Mouse (Mus musculus): ENCODE data around the gene Fbh1.

Gene Fbh1

DNA sequence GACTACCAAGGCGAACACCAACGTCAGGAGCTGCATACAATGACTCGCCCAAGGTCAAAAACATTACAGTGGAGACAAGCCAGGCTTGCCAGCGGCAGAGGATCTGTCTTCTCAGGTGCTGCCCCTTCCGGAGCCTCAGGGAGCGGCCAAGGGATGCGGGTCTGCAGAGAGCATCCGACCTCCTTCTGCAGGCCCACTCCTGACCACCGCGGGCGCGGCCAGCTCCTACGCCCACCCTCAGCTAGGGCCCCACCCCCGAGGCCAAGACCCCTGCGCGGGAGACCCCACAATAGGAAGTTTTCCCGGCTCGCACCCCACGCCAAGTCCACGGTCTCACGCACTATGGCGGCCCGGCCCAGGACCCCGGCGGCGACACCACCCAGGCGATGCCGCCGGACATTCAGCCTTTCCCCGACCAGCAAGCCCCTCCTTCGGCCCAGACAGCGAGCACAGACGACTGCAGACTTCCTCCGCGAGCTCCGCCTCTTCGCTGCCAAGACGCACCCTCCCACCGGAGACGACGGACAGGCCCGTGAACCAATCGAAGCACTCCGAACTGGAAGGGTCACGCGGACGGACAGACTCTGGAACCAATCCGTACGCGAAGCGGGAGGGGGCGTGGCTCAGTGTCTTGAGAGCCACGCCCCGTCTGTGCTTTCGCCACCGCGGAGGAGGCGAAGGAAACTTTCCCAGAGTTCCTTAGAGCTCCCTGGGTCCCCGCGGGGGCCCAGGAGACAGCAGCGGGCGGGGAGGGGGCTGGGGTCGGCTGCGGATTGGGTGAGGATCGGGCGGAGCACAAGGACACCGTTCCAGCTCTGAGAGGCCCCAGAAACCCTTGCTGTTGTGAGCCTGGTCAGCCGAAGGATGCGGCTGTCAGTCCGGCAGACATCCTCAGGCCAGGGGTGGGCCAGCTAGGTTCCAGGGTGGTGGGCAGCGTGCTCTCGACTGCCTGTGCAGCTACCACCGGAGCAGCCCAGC is at the start of gene Fbh1, which contains the start of gene Ankrd16:
Gene Fbh1 (minus strand): TSS at position 492 of the 978 bp plus-strand sequence.
Gene Ankrd16 (plus strand): TSS at position 786 of the 978 bp plus-strand sequence.
- under 1% methylated on average over 73 of the region's 73 CpGs for WGBS

DNA sequence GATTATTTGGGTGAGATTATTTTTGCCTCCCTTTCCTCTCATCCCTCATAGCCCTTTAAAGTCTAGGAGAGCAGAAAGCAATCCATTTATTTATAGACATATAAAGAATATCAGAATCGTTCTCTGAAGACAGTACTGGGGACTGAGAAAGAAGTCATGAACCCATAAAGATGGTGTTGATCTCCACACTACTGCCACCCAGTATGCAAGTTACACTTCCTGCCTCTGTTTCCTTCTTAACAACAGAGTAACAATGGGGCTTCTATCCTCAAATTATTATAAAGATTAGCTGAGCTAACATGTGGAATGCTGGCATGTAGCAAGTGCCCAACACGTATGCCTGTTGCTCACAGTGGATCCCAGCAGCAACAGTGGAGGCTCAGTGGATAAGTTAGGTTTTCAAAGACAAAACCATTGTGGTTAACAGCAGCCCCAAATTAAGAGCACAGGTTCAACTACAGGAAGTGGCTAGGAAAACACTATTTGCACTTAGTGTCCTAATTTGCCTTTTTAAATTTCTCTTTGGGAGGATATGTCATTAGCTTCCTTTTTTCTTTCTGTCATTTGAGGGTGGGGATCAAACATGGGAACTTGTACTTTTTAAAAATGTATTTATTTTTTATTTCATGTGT is 24.0 kb upstream of the Fbh1 start:
- 81% methylated on average over 2 of the region's 2 CpGs for WGBS

DNA sequence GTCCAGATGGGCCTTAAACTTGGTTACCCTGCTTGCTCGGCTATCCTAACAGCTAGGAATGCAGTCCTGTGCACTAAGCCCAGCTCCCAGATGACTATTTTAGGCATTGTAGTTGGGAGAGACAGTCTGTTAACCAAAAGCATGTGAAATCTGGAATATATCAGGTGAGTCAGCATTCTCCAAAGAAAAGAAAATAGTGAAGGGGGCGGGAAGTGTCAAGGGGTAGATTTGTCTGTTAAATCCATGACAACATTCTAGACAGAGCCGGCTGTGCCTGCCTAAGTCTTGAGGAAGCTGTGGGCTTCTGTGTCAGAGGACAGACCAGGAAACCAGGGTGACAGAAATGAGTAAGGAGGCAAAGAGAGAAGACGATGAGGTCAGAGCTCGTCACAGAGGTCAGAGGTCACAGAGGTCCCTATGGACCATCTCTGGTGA is 20.6 kb upstream of the Fbh1 start:
- WGBS = 52% methylated on average over 5 of the region's 5 CpGs

DNA sequence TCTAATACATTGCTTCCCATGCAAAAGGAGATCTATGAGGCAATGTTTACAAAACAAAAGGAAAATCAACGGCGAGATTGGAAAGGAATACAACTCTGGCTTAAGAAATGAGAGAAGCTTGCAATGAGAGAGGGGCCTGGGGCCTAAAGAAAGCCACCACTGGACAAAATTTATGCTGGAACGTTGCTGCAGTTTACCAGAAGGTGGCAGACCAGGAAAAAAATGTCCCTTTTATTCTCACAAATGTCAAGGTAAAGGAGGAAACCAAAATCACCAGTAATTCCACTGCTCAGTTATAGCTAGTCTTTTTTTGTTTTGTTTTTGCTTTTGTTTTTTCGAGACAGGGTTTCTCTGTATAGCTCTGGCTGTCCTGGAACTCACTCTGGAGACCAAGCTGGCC is 17.3 kb upstream of the Fbh1 start:
- WGBS = 62% methylated on average over 4 of the region's 4 CpGs

DNA sequence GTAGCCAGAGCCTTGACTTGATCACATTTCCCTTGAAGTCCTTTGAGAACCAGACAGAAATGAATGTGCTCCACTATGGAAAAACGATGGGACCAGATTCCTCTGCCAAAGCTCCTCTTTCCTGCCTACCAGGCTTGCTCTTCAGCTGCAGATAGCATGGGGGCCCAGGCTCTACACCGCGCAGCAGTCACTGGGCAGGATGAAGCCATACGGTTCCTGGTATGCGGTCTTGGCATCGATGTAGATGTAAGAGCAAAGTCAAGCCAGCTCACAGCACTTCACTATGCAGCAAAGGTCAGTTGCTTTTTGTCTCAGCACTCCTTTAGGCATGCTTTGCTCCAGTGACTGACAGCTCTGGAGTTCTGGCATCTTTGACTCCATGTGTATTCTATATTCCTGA is 6.8 kb upstream of the Fbh1 start:
- WGBS = 94% methylated on average over 6 of the region's 6 CpGs

DNA sequence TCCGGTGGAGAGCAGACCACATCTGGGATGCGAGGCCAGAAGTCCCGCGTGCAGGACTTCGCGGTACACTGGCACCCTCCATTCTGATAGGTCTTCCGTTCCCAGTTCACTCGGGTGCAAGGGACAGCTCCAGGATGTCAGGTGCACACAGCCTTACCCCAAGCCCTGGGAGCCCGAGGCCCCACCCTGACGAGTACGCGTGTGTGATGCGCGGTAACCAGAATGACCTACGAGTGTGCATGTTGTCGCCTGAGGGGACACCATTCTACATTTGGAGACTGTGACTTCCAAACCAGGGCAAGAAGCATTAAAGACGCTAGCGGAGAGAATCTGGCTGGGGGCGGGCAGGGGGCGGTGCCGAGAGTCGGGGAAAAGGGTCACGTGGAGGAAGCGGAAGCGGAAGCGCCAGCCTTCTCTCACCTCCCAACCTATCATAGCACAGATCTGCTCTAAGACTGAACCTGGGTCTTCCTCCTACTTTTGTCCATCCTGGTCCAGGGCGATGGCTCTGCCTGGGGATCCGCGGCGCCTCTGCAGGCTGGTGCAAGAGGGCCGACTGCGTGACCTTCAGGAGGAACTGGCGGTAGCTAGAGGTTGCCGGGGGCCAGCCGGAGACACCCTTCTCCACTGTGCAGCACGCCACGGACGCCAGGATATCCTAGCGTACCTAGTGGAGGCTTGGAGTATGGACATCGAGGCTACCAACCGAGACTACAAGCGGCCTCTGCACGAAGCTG is 873 bp upstream of the Fbh1 start:
- under 1% methylated on average over 43 of the region's 43 CpGs for WGBS

DNA sequence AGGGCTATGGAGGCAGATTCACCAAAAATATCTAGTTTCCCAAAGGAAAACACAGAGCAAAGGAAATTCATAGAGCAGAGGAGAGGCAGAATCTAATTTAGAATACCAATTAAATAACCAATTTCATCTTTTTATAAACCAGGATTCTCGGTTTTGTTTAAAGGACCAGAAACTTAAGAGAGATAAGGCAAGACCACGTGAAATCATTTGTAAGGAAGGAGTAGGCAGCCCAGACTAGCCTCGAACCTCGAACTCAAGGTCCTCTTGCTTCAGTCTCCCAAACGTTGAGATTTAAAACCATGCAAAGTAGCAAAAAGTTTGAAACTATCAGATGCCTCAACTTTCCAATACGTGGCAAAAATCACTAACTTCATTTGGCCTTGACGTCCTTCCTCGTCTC is 967 bp downstream of the Fbh1 start:
- 28% methylated on average over 8 of the region's 8 CpGs for WGBS

DNA sequence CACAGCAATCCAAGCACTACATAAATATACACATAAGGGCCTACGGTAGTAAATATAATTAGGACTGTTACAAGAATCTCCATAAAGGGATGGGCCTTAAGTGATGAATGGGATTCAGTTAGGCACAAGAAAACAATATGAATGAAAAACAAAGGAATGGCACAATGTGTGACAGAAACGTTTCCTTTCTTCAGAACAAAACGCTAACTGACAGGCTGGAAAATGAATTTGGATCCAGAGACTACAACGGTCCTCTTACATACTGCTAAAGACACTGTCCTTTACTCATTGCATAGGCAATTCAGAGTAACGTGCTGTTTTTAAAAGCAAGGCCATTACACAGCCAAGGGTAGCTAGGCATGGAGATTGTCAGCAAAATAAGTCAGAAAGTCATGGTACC is 2.3 kb downstream of the Fbh1 start:
- 50% methylated on average over 5 of the region's 5 CpGs for WGBS

DNA sequence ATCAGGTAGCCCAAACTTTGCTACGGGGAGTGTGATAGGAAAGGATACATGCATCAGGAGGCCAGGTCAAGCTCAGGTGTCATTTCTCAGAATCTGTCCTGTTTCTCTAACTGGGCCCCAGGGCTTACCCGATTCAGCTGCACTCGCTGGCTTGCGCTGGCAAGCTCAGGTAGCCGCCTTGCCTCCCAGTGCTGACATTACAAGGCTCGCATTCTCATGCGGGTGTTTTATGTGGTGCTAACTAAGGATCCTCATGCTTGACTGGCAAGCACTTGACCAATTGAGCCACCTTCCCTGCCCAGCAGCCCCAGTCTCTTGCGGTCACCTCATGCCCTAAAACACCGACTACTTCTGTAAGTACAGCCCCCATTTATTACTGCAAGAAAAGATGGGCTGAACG is 3.0 kb downstream of the Fbh1 start:
- 84% methylated on average over 10 of the region's 10 CpGs for WGBS

DNA sequence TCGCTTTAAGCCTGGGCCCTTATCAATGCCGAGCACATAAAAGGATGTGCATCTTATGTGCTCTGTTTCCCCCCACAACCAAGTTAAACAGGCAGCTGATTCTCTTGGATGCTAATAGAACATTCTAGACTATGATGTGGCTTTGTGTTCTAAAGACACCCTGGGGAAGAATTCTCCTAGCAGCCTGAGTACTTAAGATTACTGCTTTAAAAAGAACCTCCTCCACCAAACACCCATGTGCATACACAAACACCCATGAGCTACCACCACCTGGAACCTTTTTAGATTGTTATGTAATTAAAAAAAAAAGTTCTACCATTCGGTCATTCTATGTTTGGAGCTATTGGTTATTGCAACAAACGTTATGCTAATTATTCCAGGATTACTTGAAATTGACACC is 5.0 kb downstream of the Fbh1 start:
- 53% methylated on average over 4 of the region's 4 CpGs for WGBS

DNA sequence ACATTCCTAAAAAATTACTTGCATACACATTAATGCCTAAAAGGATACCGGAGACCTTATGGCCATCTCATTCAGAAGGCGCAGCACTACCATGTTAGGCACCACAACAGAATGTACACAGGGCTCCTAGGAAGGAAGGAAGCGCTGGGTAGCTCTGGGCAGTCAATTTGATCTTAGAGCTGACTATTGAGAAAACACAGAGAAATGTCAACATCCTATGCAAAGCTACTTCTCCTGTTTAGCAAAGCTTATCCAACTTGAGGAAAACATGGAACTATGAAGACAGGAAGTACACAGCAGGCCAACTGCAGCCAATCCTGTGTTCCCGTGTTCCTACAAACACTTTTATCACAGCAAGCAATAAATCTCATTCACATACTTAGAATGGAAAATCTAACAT is 5.7 kb downstream of the Fbh1 start:
- 79% methylated on average over 4 of the region's 4 CpGs for WGBS

DNA sequence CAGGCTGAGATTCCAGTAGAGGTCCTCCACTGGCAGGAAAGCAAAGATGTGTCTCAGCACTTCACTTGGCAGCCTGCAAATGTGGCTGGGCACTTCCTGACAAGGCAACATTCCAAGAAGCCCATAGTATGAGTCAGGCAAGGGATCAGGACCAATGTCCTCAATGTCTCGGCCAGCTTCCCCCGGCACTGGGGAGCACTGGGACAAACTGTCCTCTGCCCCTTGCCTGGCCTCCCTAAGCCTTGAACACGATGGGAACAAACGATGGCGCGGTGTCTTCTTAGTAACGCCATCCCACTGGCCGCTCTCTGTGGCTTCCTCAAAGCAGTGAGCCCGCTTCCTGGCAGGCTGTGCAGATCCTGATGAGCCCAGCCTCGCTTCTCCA is 10.2 kb downstream of the Fbh1 start:
- 70% methylated on average over 10 of the region's 10 CpGs for WGBS

DNA sequence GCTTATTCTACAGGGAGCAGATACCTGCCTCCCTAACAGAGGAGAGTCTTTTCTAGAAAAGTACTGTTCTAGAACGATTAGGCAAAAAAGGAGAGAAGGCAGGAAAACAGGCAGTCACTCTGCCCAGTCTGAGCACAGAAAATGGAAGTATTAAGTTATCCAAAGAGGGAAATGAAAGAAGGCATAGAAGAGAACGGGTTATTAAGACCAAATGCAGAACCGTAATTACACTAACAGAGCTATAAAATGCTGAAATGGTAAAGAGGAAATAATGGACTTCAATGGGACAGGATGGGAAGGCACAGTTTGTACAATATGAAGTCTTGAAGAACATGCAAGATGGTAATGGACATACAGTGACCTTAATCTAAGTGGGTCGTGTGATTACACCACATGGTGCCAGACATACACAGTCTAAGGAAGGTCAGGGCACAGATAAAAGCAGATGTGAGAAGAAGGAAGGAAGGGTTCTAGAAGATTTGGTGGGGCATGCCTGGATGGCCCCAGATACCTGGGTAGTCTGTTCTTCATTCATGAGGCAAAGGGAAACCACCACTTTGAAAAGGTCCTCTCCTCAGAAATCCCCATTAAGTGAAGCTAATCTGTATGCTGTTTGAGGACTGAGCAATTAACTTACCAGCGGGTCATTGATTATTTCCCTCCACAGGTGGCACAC is 10.8 kb downstream of the Fbh1 start:
- 62% methylated on average over 5 of the region's 5 CpGs for WGBS

DNA sequence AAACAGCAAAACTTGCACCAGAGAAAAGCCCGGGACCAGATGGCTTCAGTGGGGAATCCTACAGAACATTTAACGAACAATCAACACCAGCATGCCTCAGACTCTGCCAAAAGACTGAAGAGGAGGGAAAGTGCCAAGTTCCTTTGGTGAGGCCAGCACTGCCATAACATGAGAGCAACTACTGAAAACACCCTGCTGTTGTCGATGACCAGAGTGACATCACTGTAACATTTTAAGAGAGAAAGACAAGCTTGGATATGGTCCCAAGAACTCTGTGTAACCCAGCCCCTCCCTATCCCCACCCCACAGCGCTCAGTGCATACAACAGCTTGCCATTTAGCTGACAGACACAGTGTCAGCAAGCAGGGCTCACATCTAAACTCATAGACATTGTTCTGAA is 11.7 kb downstream of the Fbh1 start:
- WGBS = 31% methylated on average over 4 of the region's 4 CpGs

DNA sequence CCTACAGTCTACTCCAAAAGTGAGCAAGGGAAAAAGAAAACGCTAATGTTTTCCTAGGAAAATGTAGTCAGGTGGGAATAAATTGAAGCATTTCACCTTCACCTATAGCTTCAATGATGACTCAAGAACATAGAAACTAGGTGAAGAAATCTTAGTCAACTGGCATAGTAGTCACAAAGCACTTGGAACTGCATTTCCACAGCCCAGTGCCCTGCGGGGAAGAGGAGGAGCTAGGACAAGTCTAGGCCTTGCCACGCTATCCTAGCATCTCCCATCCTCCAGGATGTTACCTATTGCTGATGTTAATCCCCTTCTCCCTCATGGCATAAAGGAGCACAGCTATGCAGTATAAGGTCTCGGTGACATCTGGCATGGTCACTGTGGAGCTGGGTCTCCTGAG is 14.8 kb downstream of the Fbh1 start:
- WGBS = 95% methylated on average over 4 of the region's 4 CpGs

DNA sequence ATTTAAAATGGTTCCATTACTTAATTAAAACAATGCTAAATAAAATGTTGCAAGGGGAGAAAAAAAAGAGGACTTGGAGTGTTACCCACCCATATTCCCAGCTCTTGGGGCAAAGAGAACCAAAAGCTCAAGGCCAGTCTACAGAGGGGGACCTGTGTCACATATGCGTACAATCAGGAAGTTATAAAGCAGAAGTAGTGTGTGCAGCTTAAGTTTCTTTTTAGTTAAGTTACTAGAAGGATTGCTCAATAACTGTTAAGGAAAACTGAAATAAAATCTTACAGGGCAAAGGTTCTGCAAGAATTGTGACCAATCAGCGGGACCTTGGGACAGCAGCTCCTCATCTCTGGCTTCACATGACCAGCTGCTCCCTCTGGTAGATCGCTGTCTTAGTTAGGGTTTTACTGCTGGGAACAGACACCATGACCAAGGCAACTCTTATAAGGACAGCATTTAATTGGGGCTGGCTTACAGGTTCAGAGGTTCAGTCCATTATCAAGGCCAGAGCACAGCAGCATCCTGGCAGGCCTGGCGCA is 37.8 kb downstream of the Fbh1 start:
- 92% methylated on average over 4 of the region's 4 CpGs for WGBS

DNA sequence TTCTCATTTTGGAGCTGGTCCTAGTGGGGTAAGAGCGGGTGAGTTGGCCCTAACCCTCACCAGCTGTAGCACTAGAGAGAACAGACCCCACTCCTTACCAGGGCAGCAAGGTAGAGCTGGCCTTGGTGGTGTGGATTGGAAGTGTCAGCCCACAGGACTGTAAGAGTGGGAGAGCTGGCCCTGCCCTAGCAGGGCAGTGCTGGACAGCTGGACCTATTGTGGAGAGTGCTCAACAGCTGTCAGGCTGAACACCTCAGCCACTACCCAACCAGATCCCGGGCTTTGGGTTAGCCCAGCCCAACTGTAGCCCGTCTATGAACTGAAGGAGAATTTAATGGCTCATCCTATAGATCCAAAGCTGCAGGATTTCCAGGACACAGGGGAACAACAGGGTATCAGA is 38.6 kb downstream of the Fbh1 start:
- WGBS = 92% methylated on average over 3 of the region's 3 CpGs

DNA sequence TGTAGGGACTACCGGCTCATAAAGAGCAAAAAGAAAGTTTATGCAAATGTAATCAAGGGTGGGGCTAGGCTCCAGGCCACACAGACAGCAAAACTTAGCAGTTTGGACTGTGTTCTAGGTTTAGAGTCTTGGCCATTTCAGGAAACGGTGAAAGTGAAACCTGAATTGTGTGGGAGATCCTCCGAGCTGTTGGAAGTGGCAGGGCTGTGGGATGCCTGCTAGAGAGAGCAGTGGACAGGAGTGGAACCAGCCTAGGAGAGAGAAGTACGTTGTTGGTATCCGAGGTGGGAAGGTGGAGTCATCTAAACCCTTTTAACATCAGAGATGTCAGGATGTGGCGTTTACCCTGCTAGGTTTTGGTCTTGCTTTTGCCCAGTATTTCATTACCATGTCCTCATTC is 41.5 kb downstream of the Fbh1 start:
- WGBS = 56% methylated on average over 6 of the region's 6 CpGs

DNA sequence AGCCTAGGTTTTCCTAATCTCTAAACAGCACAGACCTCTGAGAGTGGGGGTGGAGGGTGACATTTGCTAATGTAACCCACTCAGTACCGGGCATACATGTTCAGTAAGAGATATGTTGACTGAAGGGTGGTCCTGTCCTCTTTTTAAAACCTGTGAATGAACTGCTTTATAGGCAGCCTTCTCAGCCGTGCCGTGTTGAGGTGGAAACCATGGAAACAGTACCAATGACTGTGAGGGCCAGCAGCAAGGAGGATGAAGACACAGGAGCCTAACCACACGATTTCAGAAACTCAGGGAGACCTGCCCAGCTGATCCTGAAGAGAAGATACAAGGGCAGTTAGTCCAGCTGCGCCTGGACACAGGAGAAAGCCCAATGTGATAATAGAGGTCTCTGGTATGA is 44.4 kb downstream of the Fbh1 start:
- 43% methylated on average over 5 of the region's 5 CpGs for WGBS

DNA sequence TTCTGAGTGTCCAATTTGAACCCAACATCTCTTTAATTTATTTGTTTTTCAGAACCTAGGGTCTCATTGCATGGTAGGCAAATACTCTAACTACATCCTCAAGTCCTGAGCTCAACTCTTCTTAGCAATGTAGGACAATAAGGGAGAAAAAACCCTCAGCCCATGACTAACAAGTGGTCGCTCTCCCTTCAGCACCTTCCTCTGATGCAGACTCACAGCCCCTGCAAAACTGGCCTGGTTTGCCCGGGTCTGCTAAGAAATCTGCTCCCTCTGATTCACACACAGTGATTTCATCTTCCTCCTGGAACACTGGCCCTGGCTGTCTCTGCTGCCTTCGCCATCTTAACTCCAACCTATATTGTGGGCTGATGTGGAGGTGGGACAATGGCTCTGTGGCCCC is 48.3 kb downstream of the Fbh1 start:
- WGBS = 72% methylated on average over 3 of the region's 3 CpGs

DNA sequence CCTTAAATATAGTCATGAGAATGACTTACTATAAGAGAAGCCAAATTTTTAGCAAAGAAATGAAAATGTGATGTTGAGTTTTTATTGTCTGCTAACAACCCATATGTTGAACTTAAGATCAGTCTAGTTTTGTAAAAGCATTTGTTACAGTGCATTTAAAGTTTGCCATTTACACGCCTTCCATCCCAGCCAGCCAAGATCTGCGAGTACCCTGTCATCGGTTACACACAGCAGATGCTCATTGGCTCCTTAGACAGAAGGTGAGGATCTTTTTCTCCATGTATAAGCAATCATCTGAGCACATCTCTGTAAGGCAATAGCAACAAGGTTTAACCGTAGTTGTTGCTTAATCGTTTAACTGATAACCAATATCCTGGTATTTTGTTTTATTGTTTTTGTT is 49.8 kb downstream of the Fbh1 start:
- WGBS = 67% methylated on average over 5 of the region's 5 CpGs

DNA sequence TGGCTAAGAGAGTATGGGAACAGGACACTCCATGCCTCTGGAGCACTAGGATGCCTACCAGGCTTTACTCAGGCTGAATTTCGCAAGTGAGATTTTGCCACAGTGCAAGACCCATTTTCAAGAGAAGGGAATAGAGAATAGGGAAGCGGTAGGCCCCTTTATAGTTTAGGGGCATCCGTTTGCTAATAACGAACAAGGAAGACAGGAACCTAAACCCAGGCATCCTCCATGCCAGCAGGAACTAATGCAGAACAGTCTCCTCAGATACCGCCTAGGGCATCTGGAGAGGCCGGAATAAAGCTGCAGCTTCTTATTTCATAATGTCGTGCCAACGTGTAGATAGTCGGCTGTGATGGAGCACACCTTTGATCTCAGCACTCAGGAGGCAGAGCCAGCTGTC is 54.8 kb downstream of the Fbh1 start:
- WGBS = 89% methylated on average over 9 of the region's 9 CpGs
